Mouse (Mus musculus): ENCODE measurements around the gene Tmem165.

The Tmem165 gene

GRCm38 (mm10) chr5:76183750-76184261 lies at the start of gene Tmem165:
Tmem165 (plus strand) TSS chr5:76183880.
- DNase-seq, result peak; percentile 96

- DNase-seq, result peak; percentile 29 to 42
Observed at GRCm38 (mm10) chr5:76135644-76136043, 48.0 kb upstream of the Tmem165 start.

- DNase-seq, result no peak
Observed at GRCm38 (mm10) chr5:76136271-76136670, 47.4 kb upstream of the Tmem165 start.

GRCm38 (mm10) chr5:76137586-76137985 lies 46.1 kb upstream of the Tmem165 start:
- DNase-seq, result no peak

GRCm38 (mm10) chr5:76138071-76138470 lies 45.6 kb upstream of the Tmem165 start:
- DNase-seq, result no peak

- DNase-seq, result peak in 1 of 2 experiments; percentile 25
Observed at GRCm38 (mm10) chr5:76138512-76138911, 45.2 kb upstream of the Tmem165 start.

- DNase-seq, result peak; percentile 24 to 41
Observed at GRCm38 (mm10) chr5:76139171-76139671, 44.5 kb upstream of the Tmem165 start.

- DNase-seq, result peak; percentile 97 to 98
Observed at GRCm38 (mm10) chr5:76139808-76140729, 43.6 kb upstream of the Tmem165 start, which contains the start of gene Srd5a3. Srd5a3 (plus strand) TSS chr5:76140271.

- no peak for DNase-seq
Observed at GRCm38 (mm10) chr5:76140730-76141066, 43.0 kb upstream of the Tmem165 start.

- no peak for DNase-seq
Observed at GRCm38 (mm10) chr5:76143356-76143755, 40.3 kb upstream of the Tmem165 start.

GRCm38 (mm10) chr5:76146401-76146800 lies 37.3 kb upstream of the Tmem165 start:
- no peak for DNase-seq

GRCm38 (mm10) chr5:76149436-76149835 lies 34.2 kb upstream of the Tmem165 start:
- DNase-seq, result no peak

GRCm38 (mm10) chr5:76152956-76153355 lies 30.7 kb upstream of the Tmem165 start:
- DNase-seq, result no peak

GRCm38 (mm10) chr5:76153430-76153829 lies 30.2 kb upstream of the Tmem165 start:
- DNase-seq, result no peak

- no peak for DNase-seq
Observed at GRCm38 (mm10) chr5:76154434-76155165, 29.1 kb upstream of the Tmem165 start.

GRCm38 (mm10) chr5:76159555-76159954 lies 24.1 kb upstream of the Tmem165 start:
- DNase-seq, result no peak

- DNase-seq, result no peak
Observed at GRCm38 (mm10) chr5:76160086-76160485, 23.6 kb upstream of the Tmem165 start.

GRCm38 (mm10) chr5:76161491-76161890 lies 22.2 kb upstream of the Tmem165 start:
- DNase-seq, result no peak

GRCm38 (mm10) chr5:76162926-76163325 lies 20.8 kb upstream of the Tmem165 start:
- DNase-seq, result no peak

- DNase-seq, result no peak
Observed at GRCm38 (mm10) chr5:76163828-76164390, 19.8 kb upstream of the Tmem165 start.

GRCm38 (mm10) chr5:76164827-76165226 lies 18.9 kb upstream of the Tmem165 start:
- no peak for DNase-seq

- DNase-seq, result no peak
Observed at GRCm38 (mm10) chr5:76170522-76170921, 13.2 kb upstream of the Tmem165 start.

GRCm38 (mm10) chr5:76171039-76171438 lies 12.6 kb upstream of the Tmem165 start:
- DNase-seq, result no peak
